Mouse (Mus musculus) midbrain, postnatal 0 days (tissue): Measurements from ENCODE around the gene Retreg3. TPM values are rescaled to one million over a fixed set of nuclear protein-coding genes. Genes with fewer than 3 reads are reported as not detected.

Experiments used
- ATAC-seq: fragments of 200-750 bp; cut with Nextera tagmentation; 2 replicates; pipeline ENCODE4 v1.8.0; 2017; ENCODE audit warnings: moderate number of reproducible peaks, mild to moderate bottlenecking, moderate TSS enrichment, moderate library complexity; ENCODE audit not compliant: low FRiP score
- DNase-seq: peaks from one replicate; pipeline ENCODE4 v3.0.0-alpha.2; 2015; ENCODE audit warnings: low spot score
- H3K27ac ChIP-seq: fragments of 300-500 bp; sonication (generic); 2 replicates; pipeline ENCODE4 v1.5.1; 2014; ENCODE audit warnings: low read depth, mild to moderate bottlenecking, low read length, mixed read lengths
- H3K27me3 ChIP-seq: fragments of 300-500 bp; sonication (generic); 2 replicates; pipeline ENCODE4 v1.6.1; 2014; ENCODE audit warnings: low read length, control low read depth, mixed read lengths; ENCODE audit not compliant: insufficient read depth
- H3K36me3 ChIP-seq: fragments of 300-500 bp; sonication (generic); 2 replicates; pipeline ENCODE4 v1.6.1; 2014; ENCODE audit warnings: low read length, control low read depth, mixed read lengths; ENCODE audit not compliant: insufficient read depth
- H3K4me1 ChIP-seq: fragments of 300-500 bp; sonication (generic); 2 replicates; pipeline ENCODE4 v1.6.1; 2014; ENCODE audit warnings: mild to moderate bottlenecking, control low read depth, antibody characterized with exemption, low read length, mixed read lengths; ENCODE audit not compliant: insufficient read depth
- H3K4me2 ChIP-seq: fragments of 300-500 bp; sonication (generic); 2 replicates; pipeline ENCODE4 v1.6.1; 2014; ENCODE audit warnings: low read depth, mild to moderate bottlenecking, low read length, mixed read lengths; ENCODE audit not compliant: poor library complexity, severe bottlenecking
- H3K4me3 ChIP-seq: fragments of 300-500 bp; sonication (generic); 2 replicates; pipeline ENCODE4 v1.5.1; 2014; ENCODE audit warnings: low read depth, mild to moderate bottlenecking, low read length, moderate library complexity
- H3K9ac ChIP-seq: fragments of 300-500 bp; sonication (generic); replicated peaks from 2 replicates; pipeline ENCODE4 v1.6.1; 2014; ENCODE audit warnings: mild to moderate bottlenecking, low read length, moderate library complexity, mixed read lengths; ENCODE audit not compliant: poor library complexity, severe bottlenecking
- H3K9me3 ChIP-seq: fragments of 300-500 bp; sonication (generic); 2 replicates; pipeline ENCODE4 v1.6.1; 2016; ENCODE audit warnings: low read length, control low read depth
- CTCF ChIP-seq: IDR thresholded peaks from 2 replicates; pipeline ENCODE4 v1.5.1; 2016; ENCODE audit warnings: antibody characterized with exemption, mild to moderate bottlenecking
- WGBS: fragments of 180-500 bp; shearing (Covaris S2); extraction: QIAGEN DNeasy Blood & Tissue Kit; methylation state at CpG from one replicate; pipeline ENCODE4 v1.1.7; 2014; 5-methylcytosine and 5-hydroxymethylcytosine counted together
- polyA plus RNA-seq: library from polyadenylated mRNA; unstranded; fragments of >200 nt; fragmentation: Nextera tagmentation; extraction: Ambion mirVana; gene quantifications from 2 replicates; pipeline ENCODE4 v1.2.1, GENCODE M21; 2015
- total RNA-seq: library from RNA; depleted of rRNA; stranded (reverse); fragments of >200 nt; gene quantifications from 2 replicates; pipeline ENCODE4 v1.2.3, GENCODE M21; 2014

The Retreg3 gene
- total and polyA plus RNA-seq, 2 experiments from 2014 or later = 24.8 to 54.9 TPM

- H3K9ac ChIP-seq = no peak overlapping the region
- no peak for TF ChIP-seq CTCF
- DNase-seq = no peak
- no peaks in the 10 kb centered on the region for H3K9me3 ChIP-seq
- ATAC-seq = no peak
- H3K27ac ChIP-seq = no peak overlapping the region
- H3K4me2 ChIP-seq = no peak overlapping the region
- no peaks in the 10 kb centered on the region for H3K27me3 ChIP-seq
- WGBS = 76% methylated on average over 7 of the region's 7 CpGs
- no peaks in the 10 kb centered on the region for H3K4me1 ChIP-seq
- no peaks in the 10 kb centered on the region for H3K36me3 ChIP-seq
- no peak overlapping the region for H3K4me3 ChIP-seq
Measured at GRCm38 (mm10) chr11:101137000-101137399, 17.3 kb upstream of the Retreg3 start.

DNA sequence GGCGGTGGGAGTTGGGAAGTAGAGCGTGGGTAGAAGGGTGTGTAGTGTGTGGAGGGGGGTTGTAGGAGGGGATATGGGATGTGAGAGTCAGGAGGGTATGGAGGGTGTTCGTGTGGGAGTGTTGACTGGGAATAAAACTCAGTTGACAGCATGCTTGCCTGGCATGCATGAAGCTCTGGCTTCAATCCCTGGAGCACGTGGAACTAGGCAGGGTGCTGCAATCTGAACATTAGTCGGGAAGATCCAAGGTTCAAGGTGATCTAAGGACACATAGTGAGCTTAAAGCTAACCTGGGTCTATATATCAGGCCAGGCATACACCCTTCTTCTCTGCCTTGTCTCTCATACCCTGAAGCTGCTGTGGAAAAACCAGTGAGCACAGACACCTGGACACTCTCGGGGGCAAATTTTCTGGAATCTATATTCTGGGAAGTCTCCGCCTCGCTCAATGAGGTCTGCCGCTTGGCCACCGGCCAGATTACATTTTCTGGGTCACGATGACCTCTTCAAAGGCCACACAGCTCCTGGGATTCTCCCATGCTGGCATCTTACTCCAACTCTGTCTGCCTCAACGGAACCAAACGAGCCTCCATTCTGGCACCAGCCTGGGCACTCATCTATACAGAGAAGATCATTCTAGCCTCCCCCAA lies 14.6 kb upstream of the Retreg3 start:
- Histone ChIP-seq H3K36me3 (no peaks in the 10 kb centered on the region), H3K9me3 (no peaks in the 10 kb centered on the region), H3K4me2 (no peak overlapping the region), H3K9ac (no peak overlapping the region), H3K27ac (no peak overlapping the region), H3K4me1 (no peaks in the 10 kb centered on the region), H3K27me3 (no peaks in the 10 kb centered on the region), H3K4me3 (no peak overlapping the region)
- no peak for TF ChIP-seq CTCF
- no peak for DNase-seq
- ATAC-seq = no peak
- WGBS = 81% methylated on average over 13 of the region's 13 CpGs

GRCm38 (mm10) chr11:101133037-101133436 lies 13.3 kb upstream of the Retreg3 start:
- H3K9me3 ChIP-seq = no peaks in the 10 kb centered on the region
- H3K4me2 ChIP-seq = no peak overlapping the region
- ATAC-seq = no peak
- H3K9ac ChIP-seq = no peak overlapping the region
- no peaks in the 10 kb centered on the region for H3K4me1 ChIP-seq
- H3K27me3 ChIP-seq = no peaks in the 10 kb centered on the region
- DNase-seq = no peak
- 83% methylated on average over 12 of the region's 12 CpGs for WGBS
- no peak for TF ChIP-seq CTCF
- no peak overlapping the region for H3K4me3 ChIP-seq
- H3K36me3 ChIP-seq = no peaks in the 10 kb centered on the region
- no peak overlapping the region for H3K27ac ChIP-seq

GRCm38 (mm10) chr11:101131701-101132100 lies 12.0 kb upstream of the Retreg3 start:
- Histone ChIP-seq H3K36me3 (no peaks in the 10 kb centered on the region; the same call in 1 of the 2 replicates), H3K27ac (no peak overlapping the region), H3K4me1 (no peaks in the 10 kb centered on the region), H3K9ac (no peak overlapping the region), H3K4me2 (no peak overlapping the region), H3K4me3 (no peak overlapping the region), H3K27me3 (no peaks in the 10 kb centered on the region), H3K9me3 (no peaks in the 10 kb centered on the region)
- peak; percentile 57 for TF ChIP-seq CTCF
- WGBS = 87% methylated on average over 6 of the region's 6 CpGs
- peak; percentile 62 for DNase-seq
- ATAC-seq = no peak

DNA sequence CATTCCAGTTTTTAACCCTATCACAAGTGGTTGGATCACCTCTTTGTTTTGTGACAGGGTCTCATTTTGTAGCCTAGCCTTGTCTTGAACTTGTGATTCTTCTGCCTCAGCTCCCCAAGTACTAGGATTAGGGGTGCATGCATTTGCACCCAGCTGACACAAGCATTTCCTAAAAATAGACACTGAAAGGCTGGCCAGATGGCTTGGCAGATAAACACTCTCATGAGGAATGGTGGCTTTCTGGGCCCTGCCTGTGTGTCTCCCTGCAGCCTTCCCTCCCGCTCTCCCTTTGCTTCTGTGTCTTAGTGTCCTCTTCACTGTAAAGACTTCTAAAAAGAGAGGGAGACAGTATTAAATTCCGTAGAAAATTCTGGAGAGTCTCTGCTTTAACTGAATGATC lies 11.5 kb upstream of the Retreg3 start:
- WGBS = 91% methylated on average over 2 of the region's 2 CpGs

DNA sequence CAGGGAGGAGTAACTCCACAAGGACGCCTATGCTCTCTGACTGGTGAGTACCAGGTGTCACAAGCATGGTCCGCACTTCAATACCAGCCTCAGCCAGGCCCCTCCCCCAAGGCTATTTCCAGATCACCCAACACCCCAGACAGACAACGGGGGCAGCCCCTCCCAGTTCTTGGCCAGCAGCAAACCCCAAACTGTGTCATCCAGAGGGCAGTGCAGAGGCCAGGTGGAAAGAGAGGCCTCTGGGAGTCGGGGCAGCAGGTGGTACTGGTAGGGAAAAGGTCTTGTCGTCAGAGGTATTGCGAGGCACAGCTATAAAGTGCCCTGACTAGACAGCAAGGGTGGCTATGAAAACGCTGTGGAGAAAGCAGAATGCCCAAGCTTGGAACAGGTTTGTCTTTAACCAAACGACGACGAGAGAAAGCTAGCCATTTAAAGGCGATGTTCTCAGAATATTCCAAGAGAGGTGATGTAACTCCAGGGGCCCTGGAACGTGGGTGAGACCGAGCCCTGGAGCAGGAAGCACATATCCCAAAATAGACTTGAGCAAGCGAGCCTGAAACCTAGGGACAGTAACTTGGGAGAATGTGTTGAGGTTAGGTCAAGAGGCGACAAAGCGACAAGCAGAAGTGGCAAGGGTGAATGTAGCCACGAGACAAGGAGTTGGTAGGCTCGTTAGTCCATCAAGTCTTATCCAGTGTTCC lies 10.5 kb upstream of the Retreg3 start:
- H3K4me1 ChIP-seq = no peaks in the 10 kb centered on the region
- H3K9me3 ChIP-seq = no peaks in the 10 kb centered on the region
- no peaks in the 10 kb centered on the region for H3K27me3 ChIP-seq
- H3K9ac ChIP-seq = no peak overlapping the region
- no peak overlapping the region for H3K4me2 ChIP-seq
- no peak for TF ChIP-seq CTCF
- WGBS = 55% methylated on average over 18 of the region's 18 CpGs
- H3K4me3 ChIP-seq = no peak overlapping the region
- DNase-seq = no peak
- ATAC-seq = no peak
- peaks cover 9% of the 10 kb centered on the region for H3K36me3 ChIP-seq
- no peak overlapping the region for H3K27ac ChIP-seq

More for the DNA sequence above, 11.5 kb upstream of the Retreg3 start:
- H3K4me2 ChIP-seq = no peak overlapping the region
- no peaks in the 10 kb centered on the region for H3K9me3 ChIP-seq
- no peak overlapping the region for H3K4me3 ChIP-seq
- no peaks in the 10 kb centered on the region for H3K27me3 ChIP-seq
- ATAC-seq = no peak
- H3K4me1 ChIP-seq = no peaks in the 10 kb centered on the region
- peaks cover 5% of the 10 kb centered on the region for H3K36me3 ChIP-seq
- no peak for DNase-seq
- no peak overlapping the region for H3K9ac ChIP-seq
- TF ChIP-seq CTCF = no peak
- no peak overlapping the region for H3K27ac ChIP-seq
